Mouse (Mus musculus) left cerebral cortex, adult 9 months (tissue): ENCODE data around the gene Ubp1.
A peak's percentile ranks its signal among the peaks of the same experiment; 100 is the strongest.

Experiments
- DNase-seq, 2 experiments: peaks; one replicate each; pipeline ENCODE4 v3.0.0; 2022; ENCODE audit warnings: low spot score in 2 of 2

Gene Ubp1

DNA sequence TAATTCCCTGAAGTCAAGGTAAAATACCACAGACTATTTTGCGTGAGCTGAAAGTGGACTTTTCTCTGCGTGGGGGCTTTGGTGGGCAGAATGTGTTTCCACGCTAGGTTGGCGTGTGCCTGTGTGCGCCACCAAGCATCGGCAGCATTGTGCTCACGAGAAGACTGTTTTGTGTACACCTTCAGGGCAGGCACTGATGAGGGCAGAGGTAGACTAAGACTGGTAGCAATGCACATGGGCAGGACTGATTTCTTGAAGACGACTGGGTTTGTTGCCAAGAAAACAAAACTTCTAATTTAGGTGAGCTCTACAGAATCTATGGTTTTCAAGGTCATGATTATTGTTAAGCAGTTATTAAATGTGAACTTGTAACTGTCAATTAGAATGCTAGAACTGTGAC lies 38.7 kb downstream of the Ubp1 start:
- no peak for DNase-seq

DNA sequence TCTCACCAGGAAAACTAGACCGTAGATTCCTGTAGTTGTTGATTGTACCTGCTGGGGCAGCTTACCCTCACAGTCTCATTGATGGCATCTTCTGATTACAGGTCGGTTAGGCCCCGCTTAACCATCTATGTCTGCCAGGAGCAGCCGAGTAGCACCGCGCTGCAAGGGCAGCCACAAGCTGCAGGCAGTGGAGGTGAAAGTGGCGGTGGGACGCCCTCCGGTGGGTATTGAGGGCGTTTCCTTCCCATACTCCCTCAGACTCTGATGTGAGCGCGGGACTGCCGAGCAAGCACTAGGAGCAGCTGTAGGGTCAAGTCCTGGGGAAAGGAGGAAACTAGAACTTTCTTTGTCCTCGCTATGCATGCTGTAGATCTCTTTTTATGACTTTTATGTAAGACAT lies 39.3 kb downstream of the Ubp1 start:
- DNase-seq = no peak

DNA sequence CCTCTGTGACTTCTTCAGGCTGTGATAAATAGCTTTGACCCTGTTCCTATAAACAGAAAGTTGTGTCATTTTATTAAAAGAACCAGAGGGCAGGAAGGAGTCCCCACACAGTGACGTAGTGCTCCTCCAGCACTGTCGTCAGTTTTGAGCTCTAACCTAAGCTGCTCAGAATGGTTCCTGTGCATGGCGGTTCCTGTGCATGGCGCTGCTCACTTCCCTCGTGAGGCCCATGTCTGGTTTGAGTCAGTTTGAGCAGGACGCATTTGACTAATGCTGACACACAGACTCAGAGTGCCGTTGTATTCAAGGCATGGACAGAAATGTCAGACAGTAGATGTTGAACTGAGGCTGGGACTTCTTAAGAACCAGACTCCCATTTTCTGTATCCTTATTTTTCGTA lies 40.9 kb downstream of the Ubp1 start:
- no peak for DNase-seq

DNA sequence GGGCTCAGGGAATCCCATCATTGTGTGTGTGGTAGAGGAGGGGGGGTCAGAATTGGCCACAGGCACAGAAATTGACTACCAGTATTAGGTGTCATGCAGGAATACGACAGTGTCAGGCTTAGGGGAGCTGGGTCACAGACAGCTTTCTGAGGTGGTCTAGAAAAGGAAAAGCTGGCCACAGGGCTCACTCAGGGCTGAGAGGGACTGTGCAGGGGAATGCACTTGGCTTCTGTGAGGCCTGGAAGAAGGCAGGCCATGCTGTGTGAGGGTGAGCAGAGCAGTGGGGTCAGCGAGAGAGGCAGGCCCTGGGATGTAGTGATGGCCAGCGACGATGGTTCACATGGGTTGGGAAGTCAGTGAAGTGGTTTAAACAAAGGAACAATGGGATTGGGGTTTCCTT lies 43.1 kb downstream of the Ubp1 start:
- DNase-seq = no peak

DNA sequence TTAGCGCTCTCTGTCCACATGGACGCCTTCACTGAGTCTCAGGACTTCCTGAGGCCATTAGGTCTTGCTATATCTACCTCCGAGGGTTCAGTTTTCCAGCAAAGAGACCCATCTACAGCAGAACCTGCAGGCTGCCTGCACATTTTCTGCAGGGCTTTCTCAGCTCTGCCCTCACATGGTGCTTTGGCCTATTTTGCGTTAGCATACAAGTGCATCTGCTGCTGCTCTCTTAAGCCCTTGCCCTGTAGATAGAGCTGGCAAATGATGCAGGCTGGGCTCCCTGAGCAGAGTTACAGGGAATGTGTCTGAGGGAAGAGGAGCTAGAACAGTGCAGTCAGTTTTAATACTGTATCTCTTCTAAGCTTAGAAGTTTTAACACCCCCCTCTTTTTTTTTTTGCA lies 44.2 kb downstream of the Ubp1 start:
- DNase-seq = no peak

DNA sequence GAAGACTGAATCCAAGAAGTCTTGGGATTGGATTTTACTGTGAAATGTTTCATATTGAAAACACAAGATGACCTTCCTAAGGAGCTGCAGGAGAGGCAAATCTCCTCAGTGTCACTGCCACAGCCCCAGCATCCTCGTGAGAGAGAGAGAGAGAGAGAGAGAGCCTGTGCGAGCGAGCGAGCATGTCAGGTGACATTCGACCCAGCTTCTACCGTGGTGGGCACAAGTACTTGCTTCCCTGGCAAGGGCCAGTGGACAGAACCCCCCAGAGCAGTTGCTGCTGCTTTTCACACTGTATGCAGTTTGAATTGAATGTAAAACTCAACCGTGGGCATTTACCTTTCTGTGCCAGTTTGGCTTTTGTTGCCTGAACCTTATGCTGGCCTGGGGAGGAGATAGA lies 44.7 kb downstream of the Ubp1 start:
- DNase-seq = no peak

DNA sequence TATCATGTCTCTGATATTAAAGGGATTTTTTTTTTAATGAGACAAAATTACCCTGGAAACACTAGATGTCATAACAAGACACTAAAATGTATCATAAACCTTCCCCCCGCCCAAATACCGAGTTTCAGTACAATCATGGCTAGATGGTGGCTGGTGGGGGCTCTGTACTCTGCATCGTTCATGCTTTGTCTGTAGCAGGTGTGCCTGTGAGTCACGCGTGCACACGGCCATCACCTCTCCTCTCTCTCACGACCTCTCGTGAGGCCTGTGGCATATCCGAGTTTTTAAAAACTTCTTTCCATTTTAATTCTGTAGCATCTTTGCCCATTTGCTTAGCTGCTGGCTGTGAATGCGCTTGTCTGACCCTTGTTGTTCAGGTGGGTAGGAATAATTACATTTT lies 45.5 kb downstream of the Ubp1 start:
- DNase-seq = no peak

DNA sequence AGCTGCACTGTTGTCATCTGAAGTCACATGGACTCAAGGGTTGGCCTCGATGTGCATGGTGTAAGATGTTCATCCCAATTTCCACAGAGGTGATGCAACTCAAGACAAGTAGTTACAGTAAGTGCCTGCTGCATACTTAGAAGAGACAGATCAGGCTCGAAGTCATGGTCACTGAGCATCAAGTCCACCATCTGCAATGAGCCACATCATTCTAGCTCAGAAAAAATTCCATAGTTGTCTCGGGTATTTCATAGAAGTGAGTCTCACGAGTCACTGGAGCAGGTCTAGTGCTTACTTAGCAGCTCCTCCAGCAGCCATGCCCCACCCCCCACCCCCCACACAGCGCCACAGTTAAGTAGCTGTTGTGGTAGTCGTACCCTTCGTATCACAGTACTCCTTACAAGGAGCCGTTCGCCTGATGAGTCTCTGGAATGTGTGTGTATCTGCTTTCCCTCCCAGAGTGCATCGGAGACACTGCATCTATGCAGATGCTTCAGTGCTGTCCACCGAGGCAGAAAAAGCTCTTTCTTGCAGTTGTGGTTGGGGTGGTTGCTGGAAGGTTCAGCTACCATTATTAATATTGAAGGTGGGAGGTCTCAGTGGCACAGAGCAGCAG lies 46.6 kb downstream of the Ubp1 start:
- DNase-seq = no peak

DNA sequence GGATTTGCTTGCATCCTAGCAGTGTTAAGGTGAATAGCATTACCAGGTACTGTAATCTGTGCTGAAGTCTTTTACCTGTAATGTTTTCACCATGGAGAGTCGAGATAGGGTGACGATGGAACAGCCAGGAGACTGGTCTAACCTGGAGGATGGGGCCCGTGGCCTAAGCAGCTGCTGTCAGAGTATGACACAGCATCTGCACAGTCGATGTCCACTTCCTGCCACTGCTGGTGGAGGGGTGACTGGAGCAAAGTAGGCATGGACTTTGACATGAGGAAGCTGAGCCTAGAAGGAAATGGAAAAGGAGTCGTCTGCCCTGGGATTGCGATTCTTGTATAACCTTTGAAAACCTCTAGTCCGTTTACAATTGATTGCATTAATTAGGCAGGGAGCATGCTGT lies 47.9 kb downstream of the Ubp1 start:
- no peak for DNase-seq

DNA sequence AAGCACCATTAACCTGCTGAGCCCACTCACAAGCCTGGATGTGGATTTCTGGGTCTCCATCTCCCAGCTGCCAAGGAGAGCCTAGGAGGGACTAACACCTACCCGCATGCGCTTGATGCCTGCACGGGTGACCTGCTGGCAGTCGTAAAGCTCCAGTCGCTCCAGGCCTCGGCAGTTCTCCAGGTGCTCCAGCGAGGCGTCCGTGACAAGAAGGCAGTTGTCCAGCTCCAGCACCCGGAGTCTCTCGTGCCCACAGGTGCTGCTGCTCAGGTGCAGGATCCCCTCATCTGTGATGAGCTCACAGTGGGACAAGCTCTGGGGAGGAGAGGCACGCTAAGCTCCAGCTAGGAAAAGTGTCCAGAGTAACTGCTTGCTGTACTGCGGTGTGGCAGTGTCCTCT lies 48.6 kb downstream of the Ubp1 start:
- no peak for DNase-seq

DNA sequence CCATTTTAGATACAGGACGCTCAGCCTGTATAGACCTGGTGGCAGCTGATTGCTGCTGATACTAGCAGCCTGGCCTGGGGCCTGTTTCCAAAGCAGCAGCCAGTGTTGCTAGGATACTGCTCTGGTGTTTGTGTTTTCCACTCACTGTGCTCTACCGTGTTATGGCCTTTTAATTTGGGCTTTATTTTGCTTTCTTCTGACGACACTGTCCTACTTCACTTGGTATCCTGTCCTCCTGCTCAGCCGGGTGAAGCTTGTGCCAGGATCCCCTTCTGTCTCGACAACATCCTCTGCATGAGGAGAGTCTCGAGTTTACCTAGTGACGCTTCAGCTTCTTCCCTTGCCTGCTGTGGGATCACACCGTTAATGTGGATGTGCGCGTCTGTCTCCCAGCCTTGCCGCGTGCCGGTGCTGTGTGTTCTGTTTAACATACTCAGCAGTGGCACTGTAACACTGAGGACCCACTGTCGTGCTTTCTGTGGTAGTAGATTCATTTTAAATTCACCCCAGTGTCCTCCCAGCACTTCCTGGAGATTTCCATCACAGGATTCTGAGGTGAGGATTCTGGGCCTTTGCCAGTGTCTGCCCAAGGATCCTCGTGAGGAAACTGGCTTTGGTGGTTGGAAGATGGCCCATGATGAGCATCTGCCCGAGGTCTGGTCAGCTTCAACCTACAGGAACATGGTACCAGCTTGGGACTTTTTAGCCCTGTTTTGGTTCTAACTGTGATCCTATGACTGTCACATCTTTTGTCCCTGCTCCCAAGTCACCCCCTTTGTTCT lies 50.6 kb downstream of the Ubp1 start:
- DNase-seq = peak in 1 of 2 experiments; percentile 46

DNA sequence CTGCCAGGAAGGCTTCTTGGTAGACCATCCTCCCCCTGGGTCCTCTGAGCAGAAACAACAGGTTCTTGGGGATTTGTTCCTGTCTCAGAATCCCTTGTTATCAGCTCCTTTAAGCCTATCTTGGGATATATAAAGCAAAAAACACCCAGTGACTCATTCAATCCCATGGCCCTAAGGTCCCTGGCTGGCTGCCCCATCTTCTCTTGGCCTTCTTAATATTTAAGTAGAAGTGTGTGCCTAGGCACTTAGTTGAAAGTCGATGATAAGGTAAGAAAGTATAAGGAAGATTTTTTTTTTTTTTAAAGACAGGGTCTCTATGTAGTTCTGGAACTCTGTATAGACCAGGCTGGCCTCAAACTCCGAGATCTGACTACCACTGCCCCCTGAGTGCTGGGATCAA lies 51.7 kb downstream of the Ubp1 start:
- DNase-seq = no peak

DNA sequence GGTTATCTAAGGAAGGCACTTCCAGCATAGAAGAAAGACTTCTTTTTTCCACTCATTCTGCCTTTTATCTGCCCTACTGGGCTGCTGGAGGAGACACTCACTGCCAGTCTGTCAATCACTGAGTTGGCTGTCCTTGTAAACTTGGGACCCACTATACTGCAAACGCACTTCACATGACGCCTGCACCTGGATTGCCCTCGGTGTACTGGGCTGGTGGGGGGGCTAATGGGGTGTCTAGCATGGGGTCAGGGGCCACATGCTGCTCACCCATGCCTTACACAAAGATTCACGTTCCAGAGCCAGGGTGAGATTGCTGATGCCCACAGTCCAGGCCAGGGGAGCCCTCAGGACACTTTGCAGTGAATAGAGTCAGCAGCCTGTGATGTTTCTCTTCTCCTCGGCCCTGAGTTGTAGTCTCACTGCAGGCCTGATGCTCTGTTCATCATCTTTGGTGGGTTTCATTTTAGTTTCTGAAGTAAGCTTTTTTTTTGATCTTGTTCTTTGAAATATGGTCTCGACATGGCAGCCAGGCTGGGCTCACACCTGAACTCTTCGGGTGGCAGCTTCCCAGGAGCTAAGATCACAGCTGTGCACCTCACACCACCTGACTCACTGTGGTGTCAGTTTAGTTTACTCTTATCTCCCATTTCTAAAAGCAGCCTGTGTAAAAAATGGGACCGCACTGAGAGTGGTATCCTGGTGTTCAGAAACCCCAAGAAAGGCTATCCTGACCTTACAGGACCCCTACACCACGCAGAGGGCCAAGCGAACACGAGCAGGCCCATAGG lies 52.3 kb downstream of the Ubp1 start:
- no peak for DNase-seq

DNA sequence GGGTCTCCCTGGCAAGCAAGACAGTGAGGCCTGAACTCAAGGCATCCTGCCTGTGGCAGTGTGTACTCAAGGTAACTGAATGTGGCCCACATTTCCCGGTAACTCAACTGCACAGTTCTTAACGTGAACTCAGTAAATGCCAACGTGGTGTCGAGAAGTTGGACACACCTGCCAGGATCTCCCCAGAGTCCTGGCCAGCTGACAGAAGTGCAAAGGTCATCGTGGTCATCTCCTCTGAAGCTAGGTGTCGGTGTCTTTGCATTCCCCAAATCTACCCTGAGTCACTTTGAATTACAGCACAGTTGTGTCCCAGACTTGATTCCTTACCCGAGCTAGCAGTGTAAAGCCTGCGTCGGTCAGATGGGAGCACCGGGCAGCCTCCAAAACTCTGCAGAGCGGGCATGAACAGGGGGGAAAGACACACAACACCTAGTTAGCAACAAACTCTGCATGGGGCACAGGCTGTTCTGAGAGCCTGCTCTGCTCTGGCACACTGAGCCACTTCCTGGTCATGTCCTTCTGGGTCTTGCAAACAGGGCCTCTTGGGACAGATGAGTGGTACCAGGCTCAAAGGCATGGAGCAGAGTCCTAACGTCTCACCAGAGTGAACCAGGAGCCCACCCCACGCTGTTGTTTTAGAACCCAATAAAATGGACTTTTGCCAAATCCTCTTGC lies 54.3 kb downstream of the Ubp1 start:
- no peak for DNase-seq

DNA sequence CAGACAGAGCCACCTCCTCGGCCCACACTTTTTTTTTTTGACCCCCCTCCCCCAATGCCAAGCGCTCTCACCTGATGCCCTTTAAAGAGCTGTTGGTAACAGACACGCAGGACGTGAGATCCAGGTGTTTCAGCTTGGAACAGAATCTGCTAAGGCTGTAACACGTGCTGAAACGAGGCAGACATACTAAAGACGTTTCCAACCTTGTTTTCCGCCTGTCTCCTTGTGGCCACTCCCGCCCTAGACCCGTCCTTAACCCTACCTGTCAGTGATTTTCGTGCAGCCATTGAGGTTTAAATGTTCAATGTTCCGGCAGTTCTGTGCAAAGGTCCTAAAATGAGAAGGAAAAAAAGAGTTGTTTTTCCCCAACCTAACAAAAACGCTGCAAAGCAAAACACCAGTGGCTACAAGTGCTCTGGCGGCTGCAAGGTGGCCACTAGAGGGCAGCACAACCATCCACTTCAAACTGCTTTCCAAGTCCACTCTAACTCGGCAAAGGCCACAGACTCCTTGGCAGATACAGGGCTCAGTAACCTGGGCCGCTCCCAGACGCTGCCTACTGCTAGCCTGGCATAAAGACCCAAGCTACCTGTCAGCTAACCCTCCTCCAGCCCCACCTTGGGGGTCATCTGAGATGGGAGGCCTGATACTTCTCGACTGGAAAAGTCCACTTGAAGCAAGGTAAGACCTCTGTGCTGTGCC lies 60.0 kb downstream of the Ubp1 start:
- DNase-seq = peak in 1 of 2 experiments; percentile 78

DNA sequence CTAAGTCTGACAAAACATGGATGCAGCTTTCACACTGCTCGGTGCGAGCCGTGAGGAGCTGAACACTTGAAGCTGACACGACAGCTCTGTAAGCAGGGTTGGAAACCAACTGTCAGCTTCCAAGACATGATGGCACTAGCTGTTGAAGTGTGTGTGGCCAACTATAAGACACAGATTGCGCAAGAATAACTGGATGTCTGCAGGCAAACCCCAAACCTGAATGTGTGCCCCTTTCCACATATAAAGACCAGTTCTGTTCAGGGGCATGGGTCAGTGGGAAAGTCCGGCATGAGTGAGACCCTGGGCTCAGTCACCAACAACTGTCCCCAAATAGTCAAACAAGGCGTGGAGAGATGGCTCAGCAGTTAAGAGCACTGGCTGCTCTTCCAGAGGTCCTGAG lies 62.1 kb downstream of the Ubp1 start:
- no peak for DNase-seq

DNA sequence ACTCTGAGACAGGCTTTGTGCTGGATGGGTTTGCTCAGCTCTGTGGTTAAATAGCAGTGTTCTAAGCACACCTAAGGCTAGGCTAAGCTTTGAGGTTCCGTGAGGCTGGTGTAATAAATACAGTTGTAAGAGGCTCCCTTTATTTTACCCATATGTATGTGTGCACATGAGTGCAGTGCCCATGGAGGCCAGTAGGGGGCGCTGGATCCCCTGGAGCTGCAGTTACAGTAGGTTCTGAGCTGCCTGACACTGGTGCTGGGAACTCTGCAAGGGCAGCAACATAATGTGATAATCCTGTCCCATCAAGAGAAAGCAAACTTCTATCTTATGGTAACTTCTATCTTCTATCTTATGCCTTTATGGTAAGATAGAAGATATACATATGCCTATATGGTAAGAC lies 67.6 kb downstream of the Ubp1 start:
- DNase-seq = no peak

DNA sequence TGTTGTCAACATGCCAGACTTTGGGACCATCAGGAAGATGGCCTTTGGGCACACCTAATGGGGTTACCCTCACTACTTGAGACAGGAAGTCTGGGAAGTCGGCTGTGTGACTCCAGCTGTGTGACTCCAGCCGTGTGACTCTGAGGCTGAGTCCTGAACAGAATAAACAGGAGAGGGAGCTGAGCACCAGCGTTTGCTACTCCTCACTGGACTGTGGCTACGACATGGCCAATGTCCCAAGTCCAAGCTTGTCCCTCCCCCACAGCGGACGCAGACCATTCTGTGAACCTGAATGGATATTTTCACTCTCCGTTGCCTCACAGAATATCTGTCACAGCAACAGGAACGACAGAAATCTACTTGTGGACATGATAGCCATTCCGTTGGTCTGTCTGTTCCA lies 76.1 kb downstream of the Ubp1 start:
- no peak for DNase-seq

DNA sequence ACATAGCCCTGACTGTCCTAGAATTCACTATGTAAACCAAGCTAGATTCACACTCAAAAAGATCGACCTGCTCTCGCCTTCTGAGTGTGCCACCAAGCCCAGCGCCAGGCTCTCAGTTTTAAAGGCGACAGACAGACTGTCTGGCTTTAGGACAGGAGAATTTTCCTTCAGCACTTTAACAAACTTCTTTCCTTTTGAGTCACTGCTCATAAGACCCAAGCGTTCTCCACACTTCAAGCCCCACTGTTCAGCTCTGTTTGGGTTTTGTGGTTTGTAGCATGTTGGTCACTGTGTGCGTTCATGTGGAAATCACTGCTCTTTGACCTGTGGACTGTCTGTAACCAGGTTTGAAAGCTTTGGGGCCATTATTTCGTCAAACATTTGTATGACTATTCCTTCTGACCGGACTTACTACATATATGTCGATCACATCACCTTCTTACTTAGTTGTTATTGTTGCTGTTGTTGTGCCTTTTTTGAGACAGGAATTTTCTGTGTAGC lies 77.2 kb downstream of the Ubp1 start:
- DNase-seq = no peak

DNA sequence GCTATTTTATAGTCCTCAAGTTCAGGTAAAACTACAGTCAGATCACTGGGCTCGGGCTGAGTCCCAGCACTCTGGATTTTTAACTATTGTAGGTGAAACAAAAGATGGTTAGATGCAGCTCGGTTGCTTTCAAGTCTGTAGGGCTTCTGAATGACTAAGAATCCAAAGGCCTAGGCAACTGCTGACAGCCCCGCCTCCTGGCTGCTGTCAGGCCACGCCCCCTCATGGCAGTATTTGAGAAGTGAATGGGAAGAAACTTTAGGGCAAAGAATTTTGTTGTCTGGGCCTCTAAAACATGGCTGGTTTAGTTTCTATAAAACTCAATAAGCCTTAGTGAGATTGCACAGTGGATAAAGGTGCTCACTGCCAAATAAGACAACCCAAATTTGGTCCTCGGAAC lies 78.8 kb downstream of the Ubp1 start:
- no peak for DNase-seq

DNA sequence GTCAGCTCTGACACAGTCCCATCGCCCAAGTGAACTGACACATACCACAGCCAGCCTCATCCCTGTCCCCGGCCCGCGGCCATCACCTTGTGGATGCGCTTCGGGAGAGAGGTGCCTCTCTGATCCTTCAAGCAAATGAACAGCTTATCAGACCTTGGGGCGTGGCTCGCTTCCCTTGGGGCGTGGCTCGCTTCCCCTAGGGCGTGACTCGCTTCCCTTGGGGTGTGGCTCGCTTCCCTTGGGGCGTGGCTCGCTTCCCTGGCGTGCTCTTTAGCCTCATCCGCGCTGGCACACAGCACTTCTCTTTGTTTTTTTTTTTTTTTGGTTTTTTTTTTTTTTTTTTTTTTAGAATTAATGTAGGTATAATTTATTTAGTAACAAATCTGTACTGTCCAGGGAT lies 80.5 kb downstream of the Ubp1 start:
- DNase-seq = no peak

DNA sequence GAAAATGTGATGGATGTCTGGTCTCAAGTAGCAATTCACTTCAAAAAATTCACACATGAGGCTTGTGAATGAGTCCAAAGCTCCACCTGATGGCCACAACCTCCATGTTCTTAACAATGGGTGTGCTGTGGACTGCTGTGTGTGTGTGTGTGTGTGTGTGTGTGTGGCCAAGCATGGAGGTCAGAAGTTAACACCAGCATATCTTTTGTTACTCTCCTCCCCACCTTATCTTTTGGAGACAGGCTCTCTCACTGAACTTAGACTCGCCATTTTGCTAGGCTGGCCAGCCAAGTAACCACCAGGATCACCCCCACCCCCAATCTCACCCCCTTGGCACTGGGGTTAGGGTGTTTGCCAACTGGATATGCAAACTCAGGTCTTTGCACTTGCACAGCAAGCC lies 83.3 kb downstream of the Ubp1 start:
- DNase-seq = no peak
